Mouse (Mus musculus) brain, adult 2 months (tissue): ENCODE measurements around the gene Cybb.
"Not testable (repeated sequence)": the region's sequence is repeated elsewhere in the genome, so short reads cannot be mapped to it uniquely, and the experiment has no call there.

Experiments
- DNase-seq: peaks from one replicate; pipeline ENCODE4 v3.0.0; 2011; ENCODE audit warnings: low read depth, low spot score

Gene Cybb

DNA sequence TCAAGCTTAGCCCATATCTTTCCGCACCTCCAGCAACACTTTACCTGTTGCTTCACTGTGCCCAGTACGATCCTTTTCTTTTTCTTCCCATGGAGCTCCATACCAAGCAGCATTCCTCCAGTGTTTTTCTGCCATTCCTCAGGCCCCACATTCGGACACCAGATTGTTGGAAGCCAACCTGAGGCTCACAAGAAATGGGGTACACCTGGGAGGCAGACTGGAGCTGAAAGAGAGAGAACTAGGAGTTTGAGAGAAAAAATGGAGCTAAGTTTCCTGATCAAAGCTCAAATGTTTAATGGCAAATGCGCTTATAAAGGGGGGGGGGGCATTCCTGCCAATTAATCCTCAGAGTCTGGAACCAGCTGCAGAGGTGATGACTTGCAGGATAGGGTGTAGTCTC is at the start of gene Cybb:
TSS of gene Cybb (minus strand) at position 101 of the 400 bp plus-strand sequence.
- no peak for DNase-seq

DNA sequence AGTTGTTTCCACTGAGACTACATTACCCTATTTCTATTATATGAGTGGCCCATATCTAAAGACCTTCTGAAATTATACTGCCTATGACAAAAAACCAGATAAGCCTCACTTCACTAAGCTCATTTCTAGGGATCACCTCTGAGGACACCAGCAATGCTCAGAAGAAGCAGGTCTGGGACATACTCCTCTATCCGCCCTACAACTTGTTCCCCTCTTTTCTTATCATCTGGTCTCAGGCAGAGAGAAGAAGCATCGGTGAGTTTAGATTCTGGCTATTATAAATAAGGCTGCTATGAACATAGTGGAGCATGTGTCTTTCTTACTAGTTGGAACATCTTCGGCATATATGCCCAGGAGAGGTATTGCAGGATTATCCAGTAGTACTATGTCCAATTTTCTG is 49.3 kb upstream of the Cybb start:
- no peak for DNase-seq

GRCm38 (mm10) chrX:9519969-9520368 is 32.4 kb upstream of the Cybb start:
- peak; percentile 48 for DNase-seq

DNA sequence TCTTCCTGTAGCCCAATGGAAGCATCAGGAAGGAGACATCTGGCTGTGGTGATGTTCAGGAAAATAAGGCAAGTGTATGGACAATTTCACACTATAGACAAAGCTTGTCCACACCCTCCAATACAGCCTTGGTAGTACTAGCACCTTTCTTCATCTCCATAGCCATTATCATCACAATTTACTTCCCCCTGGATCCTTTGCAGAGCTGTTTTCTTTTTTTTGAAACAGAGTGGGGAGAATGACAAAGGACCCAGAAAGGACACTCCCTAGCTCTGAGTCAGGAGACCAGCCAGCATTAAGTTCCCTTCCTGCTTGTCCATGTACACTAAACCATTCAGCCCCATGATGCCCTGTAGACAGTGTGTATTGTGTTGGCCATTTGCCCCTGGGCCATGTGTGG is 30.0 kb upstream of the Cybb start:
- not testable (repeated sequence) for DNase-seq

DNA sequence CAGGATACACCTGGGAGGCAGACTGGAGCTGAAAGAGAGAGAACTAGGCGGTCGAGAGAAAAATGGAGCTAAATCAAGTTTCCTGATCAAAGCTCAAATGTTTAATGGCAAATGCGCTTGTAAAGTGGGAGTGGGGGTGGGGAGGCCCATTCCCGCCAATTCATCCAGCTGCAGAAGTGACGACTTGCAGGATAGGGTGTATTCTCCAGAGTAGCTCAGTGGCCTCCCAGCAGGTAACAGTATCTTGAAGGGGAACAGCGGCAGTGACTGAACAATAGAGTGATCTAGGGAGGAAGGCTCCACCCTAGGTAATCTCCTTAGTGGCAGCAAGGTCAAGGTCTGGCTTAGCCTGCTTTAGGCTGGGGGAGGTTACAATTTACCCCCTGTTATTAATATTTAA is 12.5 kb downstream of the Cybb start:
- not testable (repeated sequence) for DNase-seq

DNA sequence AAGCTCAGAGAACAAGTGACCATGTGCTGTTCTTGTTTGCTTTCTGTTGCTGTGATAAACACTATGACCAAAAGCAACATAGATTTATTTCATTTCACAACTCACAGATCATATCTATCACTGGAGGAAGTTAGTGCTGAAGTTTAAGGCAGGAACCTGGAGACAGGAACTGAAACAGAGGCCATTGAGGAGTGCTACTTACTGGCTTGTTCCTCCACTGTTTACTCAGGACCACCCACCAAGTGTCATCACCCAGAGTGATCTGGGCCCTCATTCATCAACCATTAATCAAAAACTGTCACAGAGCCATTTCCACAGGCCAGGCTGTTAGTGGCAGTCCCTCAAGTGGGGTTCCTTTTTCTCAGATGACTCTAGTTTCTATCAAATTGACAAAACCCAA is 13.1 kb downstream of the Cybb start:
- no peak for DNase-seq

DNA sequence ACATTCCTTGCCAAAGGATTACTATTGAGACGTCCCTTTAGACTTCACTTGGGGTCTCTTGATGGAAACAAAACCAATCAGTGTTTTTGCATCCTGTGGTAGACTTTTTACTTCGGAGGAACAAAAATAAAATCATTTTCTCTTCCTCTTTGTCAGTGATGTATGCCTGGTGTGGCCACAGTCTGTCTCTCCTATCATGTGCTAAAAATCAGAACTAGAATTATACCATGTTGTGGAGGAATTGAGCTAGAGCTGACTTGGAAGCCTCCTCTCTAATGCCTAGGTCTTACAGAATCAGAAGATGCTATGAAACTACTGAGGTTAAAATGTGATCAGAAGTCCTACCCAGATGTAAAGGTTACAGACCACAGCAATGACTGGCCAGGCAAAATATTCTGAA is 13.8 kb downstream of the Cybb start:
- no peak for DNase-seq

GRCm38 (mm10) chrX:9470811-9471388 is 16.7 kb downstream of the Cybb start:
- peak; percentile 26 for DNase-seq

GRCm38 (mm10) chrX:9469100-9469499 is 18.5 kb downstream of the Cybb start:
- DNase-seq, result no peak

- no peak for DNase-seq
Measured at GRCm38 (mm10) chrX:9467020-9467419, 20.6 kb downstream of the Cybb start.

GRCm38 (mm10) chrX:9465890-9466289 is 21.7 kb downstream of the Cybb start:
- DNase-seq, result no peak

GRCm38 (mm10) chrX:9462671-9463070 is 24.9 kb downstream of the Cybb start:
- DNase-seq, result no peak

DNA sequence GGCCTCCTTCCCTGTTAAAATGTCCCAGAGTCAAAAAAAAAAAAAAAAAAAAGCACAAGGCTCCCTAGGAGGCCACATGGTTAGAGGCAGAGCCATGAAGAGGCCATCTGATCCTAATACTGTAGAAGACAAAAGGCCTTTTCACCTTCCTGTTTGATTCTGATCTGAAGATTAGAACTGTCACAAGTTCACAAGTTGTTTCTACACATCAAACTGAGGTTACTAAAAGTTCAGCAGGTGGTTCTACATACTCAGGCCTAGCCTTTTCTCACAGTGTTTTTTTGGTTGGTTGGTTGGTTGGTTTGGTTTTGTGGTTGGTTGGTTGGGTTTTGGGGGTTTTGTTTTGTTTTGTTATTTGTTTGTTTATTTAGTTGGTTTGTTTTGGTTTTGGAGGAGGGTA is 26.2 kb downstream of the Cybb start:
- no peak for DNase-seq

GRCm38 (mm10) chrX:9460387-9460930 is 27.1 kb downstream of the Cybb start:
- DNase-seq, result peak; percentile 0

GRCm38 (mm10) chrX:9452375-9452774 is 35.2 kb downstream of the Cybb start:
- DNase-seq, result no peak

GRCm38 (mm10) chrX:9447284-9447683 is 40.3 kb downstream of the Cybb start:
- DNase-seq, result no peak

DNA sequence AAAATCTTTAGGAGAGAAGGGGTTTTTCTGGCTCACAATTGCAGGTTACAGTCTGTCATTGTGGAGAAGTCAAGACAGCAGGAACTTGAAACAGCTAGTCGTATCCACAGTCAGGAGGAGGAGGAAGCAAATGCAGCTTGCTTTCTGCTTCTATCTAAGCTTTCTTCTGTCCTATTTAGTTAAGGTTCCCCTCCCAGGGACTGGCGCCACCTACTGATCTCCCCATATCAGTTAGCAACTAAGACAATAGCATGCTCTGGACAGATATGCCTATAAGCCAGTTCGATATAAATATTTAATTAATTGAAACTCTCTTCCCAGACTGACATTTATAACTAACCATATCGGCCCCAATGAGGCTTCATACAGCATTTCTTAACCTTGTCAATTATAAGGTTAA is 46.5 kb downstream of the Cybb start:
- DNase-seq, result peak; percentile 5

DNA sequence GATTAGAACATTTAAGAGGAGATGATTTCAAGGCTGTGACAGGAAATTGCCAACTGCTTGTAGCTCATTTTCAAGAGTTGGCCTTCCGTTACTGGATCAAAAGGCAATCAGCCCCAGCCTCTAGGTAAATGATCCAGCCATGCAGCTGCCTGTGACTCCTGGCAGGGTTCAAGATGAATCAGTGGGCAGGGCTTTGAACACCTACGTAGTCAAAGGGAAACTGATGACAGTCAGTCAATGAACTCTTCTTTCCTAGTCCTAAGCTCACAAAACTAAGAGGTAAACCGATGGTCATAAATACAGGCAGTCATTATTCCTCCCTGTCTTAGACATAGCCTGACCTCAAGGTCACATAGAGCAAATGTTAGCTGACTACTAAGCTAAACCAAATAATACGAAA is 47.0 kb downstream of the Cybb start:
- DNase-seq, result no peak

- DNase-seq, result no peak
Measured at GRCm38 (mm10) chrX:9439257-9439656, 48.3 kb downstream of the Cybb start.

DNA sequence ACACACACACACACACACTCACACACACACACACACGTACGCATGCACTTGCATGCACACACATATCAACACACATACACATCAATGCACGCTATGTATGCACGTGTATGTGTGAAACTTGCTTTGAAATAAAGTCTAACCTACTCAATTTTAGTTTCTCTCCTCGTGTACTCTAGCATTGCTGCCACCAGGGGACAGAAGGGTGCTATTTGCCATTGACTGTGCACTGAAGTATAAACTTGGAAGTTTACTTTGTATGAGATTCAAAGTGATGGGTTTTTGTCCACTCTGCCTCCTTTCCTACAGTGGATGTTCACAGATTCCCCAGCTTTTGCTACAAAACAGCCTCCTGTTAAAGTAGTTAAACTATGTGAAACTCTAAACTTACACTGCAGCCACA is 73.7 kb downstream of the Cybb start:
- DNase-seq, result no peak
